Mouse (Mus musculus) E14TG2a.4 (cell line): ENCODE measurements at regions not wholly inside any gene's neighbourhood (a gene's known extent, or its start where the extent isn't known, plus 50 kb on each side); places are given as distances from the start of the nearest gene placed in this dataset.

Source experiments
- CTCF ChIP-seq: conservative IDR thresholded peaks from 2 replicates; pipeline ENCODE4 v1.5.1; 2014; ENCODE audit warnings: low read length
- POU5F1 ChIP-seq: IDR thresholded peaks from 2 replicates; pipeline ENCODE4 v1.6.1; 2014; ENCODE audit warnings: low read length, borderline replicate concordance

- TF ChIP-seq CTCF (no peak), POU5F1 (no peak)
Observed at GRCm38 (mm10) chr3:156353841-156354473, 207.6 kb upstream of the Negr1 start.
